Mouse (Mus musculus): ENCODE measurements around the gene Arhgap17.

Gene Arhgap17

GRCm38 (mm10) chr7:123344079-123344780 lies 25.5 kb downstream of the Arhgap17 start:
- DNase-seq (ENCODE audit: low read depth, low spot score): no peak

- DNase-seq (ENCODE audit: low read depth, low spot score): no peak
Observed at GRCm38 (mm10) chr7:123341896-123342295, 27.8 kb downstream of the Arhgap17 start.

GRCm38 (mm10) chr7:123338351-123338750 lies 31.4 kb downstream of the Arhgap17 start:
- no peak for DNase-seq (ENCODE audit: low read depth, low spot score)

GRCm38 (mm10) chr7:123336322-123336721 lies 33.4 kb downstream of the Arhgap17 start:
- no peak for DNase-seq (ENCODE audit: low read depth, low spot score)

- no peak for DNase-seq (ENCODE audit: low read depth, low spot score)
Observed at GRCm38 (mm10) chr7:123330506-123330905, 39.2 kb downstream of the Arhgap17 start.

GRCm38 (mm10) chr7:123327909-123328308 lies 41.8 kb downstream of the Arhgap17 start:
- DNase-seq (ENCODE audit: low read depth, low spot score): peak; percentile 66

- no peak for DNase-seq (ENCODE audit: low read depth, low spot score)
Observed at GRCm38 (mm10) chr7:123326901-123327300, 42.8 kb downstream of the Arhgap17 start.

- DNase-seq (ENCODE audit: low read depth, low spot score): no peak
Observed at GRCm38 (mm10) chr7:123326062-123326461, 43.7 kb downstream of the Arhgap17 start.

GRCm38 (mm10) chr7:123324105-123324504 lies 45.6 kb downstream of the Arhgap17 start:
- no peak for DNase-seq (ENCODE audit: low read depth, low spot score)

- no peak for DNase-seq (ENCODE audit: low read depth, low spot score)
Observed at GRCm38 (mm10) chr7:123323388-123323787, 46.3 kb downstream of the Arhgap17 start.

- DNase-seq (ENCODE audit: low read depth, low spot score): peak; percentile 62
Observed at GRCm38 (mm10) chr7:123322452-123323121, 47.1 kb downstream of the Arhgap17 start.

GRCm38 (mm10) chr7:123312738-123313137 lies 57.0 kb downstream of the Arhgap17 start:
- no peak for DNase-seq (ENCODE audit: low read depth, low spot score)

GRCm38 (mm10) chr7:123311836-123312235 lies 57.9 kb downstream of the Arhgap17 start:
- DNase-seq (ENCODE audit: low read depth, low spot score): peak; percentile 78

GRCm38 (mm10) chr7:123307887-123308558 lies 61.7 kb downstream of the Arhgap17 start:
- no peak for DNase-seq (ENCODE audit: low read depth, low spot score)

- DNase-seq (ENCODE audit: low read depth, low spot score): no peak
Observed at GRCm38 (mm10) chr7:123307236-123307635, 62.5 kb downstream of the Arhgap17 start.

GRCm38 (mm10) chr7:123305397-123305796 lies 64.3 kb downstream of the Arhgap17 start:
- DNase-seq (ENCODE audit: low read depth, low spot score): peak; percentile 92

- no peak for DNase-seq (ENCODE audit: low read depth, low spot score)
Observed at GRCm38 (mm10) chr7:123300258-123300657, 69.5 kb downstream of the Arhgap17 start.

- DNase-seq (ENCODE audit: low read depth, low spot score): peak; percentile 81
Observed at GRCm38 (mm10) chr7:123298225-123298624, 71.5 kb downstream of the Arhgap17 start.

- no peak for DNase-seq (ENCODE audit: low read depth, low spot score)
Observed at GRCm38 (mm10) chr7:123296097-123296496, 73.6 kb downstream of the Arhgap17 start.

- DNase-seq (ENCODE audit: low read depth, low spot score): no peak
Observed at GRCm38 (mm10) chr7:123295423-123295822, 74.3 kb downstream of the Arhgap17 start.

GRCm38 (mm10) chr7:123293898-123294297 lies 75.8 kb downstream of the Arhgap17 start:
- DNase-seq (ENCODE audit: low read depth, low spot score): peak; percentile 39

- DNase-seq (ENCODE audit: low read depth, low spot score): no peak
Observed at GRCm38 (mm10) chr7:123291942-123292341, 77.8 kb downstream of the Arhgap17 start.

GRCm38 (mm10) chr7:123289176-123289575 lies 80.5 kb downstream of the Arhgap17 start:
- DNase-seq (ENCODE audit: low read depth, low spot score): no peak

All from brain, adult 2 months (tissue).